Mouse (Mus musculus): ENCODE measurements at regions not wholly inside any gene's neighbourhood (a gene's known extent, or its start where the extent isn't known, plus 50 kb on each side); places are given as distances from the start of the nearest gene placed in this dataset.

DNA sequence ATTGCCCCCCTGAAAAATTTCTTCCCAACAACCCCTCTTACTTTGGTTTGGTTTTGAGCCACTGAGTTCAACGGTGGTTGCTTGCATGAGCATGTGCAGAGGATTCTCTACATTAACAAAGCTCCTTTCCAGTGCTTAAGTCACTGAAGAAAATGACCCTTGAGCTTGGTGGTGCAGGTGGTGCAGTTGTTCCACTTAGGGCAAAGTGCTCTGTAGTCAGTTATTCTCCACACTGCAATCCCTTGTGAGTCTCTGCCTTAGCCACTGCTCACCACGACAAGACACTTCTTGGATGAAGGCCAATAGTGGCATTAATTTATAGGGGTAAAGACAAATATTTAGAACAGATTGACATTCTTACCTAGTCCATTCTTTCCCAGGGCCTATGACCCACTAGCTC, 369.1 kb upstream of the Frg1 start:
- H3K4me3 ChIP-seq (replicated peaks in 1 of 3; ENCODE audit: low read depth in 2 of 3, low read length in 2 of 3, poor library complexity in 1 of 3) = no peak overlapping the region
- no peaks in the 10 kb centered on the region for H3K9me3 ChIP-seq (replicated peaks; ENCODE audit: low read length)
- no peak for DNase-seq (ENCODE audit: extremely low read depth)
- H3K36me3 ChIP-seq (replicated peaks in 1 of 2; ENCODE audit: control insufficient read depth in 1 of 2, insufficient read depth in 1 of 2, low read length in 1 of 2) = no peaks in the 10 kb centered on the region
- H3K9ac ChIP-seq (ENCODE audit: insufficient read depth, low read depth) = no peak overlapping the region
- in situ Hi-C loops (cut with MboI; ENCODE audit: low pct_ligation_motif_present, low pct_unique_long_range_greater_than_20kb, low sequenced_read_pairs) = no loop called here
- TF ChIP-seq ZNF384 (IDR thresholded peaks at IDR 0.05; ENCODE audit: low read depth, low read length) = no peak
- no peak for TF ChIP-seq RCOR1 (conservative IDR thresholded peaks at IDR 0.05; ENCODE audit: low read depth, low read length)
- no peak for TF ChIP-seq CHD1 (IDR thresholded peaks at IDR 0.05; ENCODE audit: low read depth, low read length)
- no peak for TF ChIP-seq MYC (IDR thresholded peaks at IDR 0.05; ENCODE audit: low read depth, low read length)
- no peak for TF ChIP-seq NELFE (IDR thresholded peaks at IDR 0.05; ENCODE audit: low read depth, low read length)
- TF ChIP-seq KAT2A (IDR thresholded peaks at IDR 0.05; ENCODE audit: insufficient replicate concordance, low read length) = no peak
- no peak for TF ChIP-seq CTCF (conservative IDR thresholded peaks at IDR 0.05 in 1 of 2, IDR thresholded peaks at IDR 0.05 in 1 of 2; ENCODE audit: low read depth in 2 of 2, low read length in 2 of 2)
- no peak for TF ChIP-seq EP300 (IDR thresholded peaks at IDR 0.05; ENCODE audit: low read length)
- TF ChIP-seq E2F4 (IDR thresholded peaks at IDR 0.05; ENCODE audit: insufficient replicate concordance, low read depth, low read length) = no peak
- no peak for TF ChIP-seq CHD2 (IDR thresholded peaks at IDR 0.05; ENCODE audit: low read length)
- no peak for TF ChIP-seq GABPA (IDR thresholded peaks at IDR 0.05; ENCODE audit: insufficient replicate concordance, low read depth, low read length)
- TF ChIP-seq ZC3H11A (IDR thresholded peaks at IDR 0.05; ENCODE audit: low read depth, low read length) = no peak
- no peak overlapping the region for H3K27ac ChIP-seq (ENCODE audit: insufficient read depth, low read depth)
- H3K4me2 ChIP-seq (ENCODE audit: insufficient read depth, low read depth, poor library complexity, severe bottlenecking) = no peak overlapping the region
- dilution Hi-C loops (cut with MboI; ENCODE audit: extremely low pct_ligation_motif_present, extremely low pct_unique_long_range_greater_than_20kb, low sequenced_read_pairs) = no loop called here
- no peaks in the 10 kb centered on the region for H3K27me3 ChIP-seq (replicated peaks)
- no peaks in the 10 kb centered on the region for H3K4me1 ChIP-seq (ENCODE audit: control insufficient read depth in 1 of 2, insufficient read depth in 2 of 2)
- H3K79me2 ChIP-seq (replicated peaks; ENCODE audit: control insufficient read depth, extremely low read depth, insufficient read depth, poor library complexity, severe bottlenecking) = no peaks in the 10 kb centered on the region

DNA sequence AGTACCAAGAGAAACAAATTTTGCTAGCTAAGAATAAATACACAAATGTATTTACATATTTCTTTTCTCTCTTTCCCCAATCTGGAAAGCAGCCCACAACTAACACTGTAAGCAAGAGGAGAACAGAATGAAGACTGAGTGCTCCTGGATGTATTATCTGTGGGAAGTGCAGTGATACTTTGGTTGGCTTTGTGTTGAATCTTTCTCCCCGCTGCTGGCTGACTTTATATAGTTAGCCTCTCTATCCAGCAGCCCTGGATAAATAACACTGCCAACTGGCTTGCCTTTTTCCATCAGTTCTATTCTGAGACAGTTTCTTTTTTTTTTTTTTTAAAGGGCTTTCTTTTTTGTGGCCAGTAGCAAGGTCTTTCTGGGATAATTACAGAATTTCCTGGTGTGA, 366.0 kb upstream of the Frg1 start:
- Histone ChIP-seq H3K4me3 (replicated peaks in 1 of 3; ENCODE audit: low read depth in 2 of 3, low read length in 2 of 3, poor library complexity in 1 of 3) (no peak overlapping the region), H3K79me2 (replicated peaks; ENCODE audit: control insufficient read depth, extremely low read depth, insufficient read depth, poor library complexity, severe bottlenecking) (no peaks in the 10 kb centered on the region), H3K27me3 (replicated peaks) (no peaks in the 10 kb centered on the region), H3K4me2 (ENCODE audit: insufficient read depth, low read depth, poor library complexity, severe bottlenecking) (no peak overlapping the region), H3K9me3 (replicated peaks; ENCODE audit: low read length) (no peaks in the 10 kb centered on the region), H3K36me3 (replicated peaks in 1 of 2; ENCODE audit: control insufficient read depth in 1 of 2, insufficient read depth in 1 of 2, low read length in 1 of 2) (no peaks in the 10 kb centered on the region), H3K4me1 (ENCODE audit: control insufficient read depth in 1 of 2, insufficient read depth in 2 of 2) (no peaks in the 10 kb centered on the region), H3K27ac (ENCODE audit: insufficient read depth, low read depth) (no peak overlapping the region), H3K9ac (ENCODE audit: insufficient read depth, low read depth) (no peak overlapping the region)
- dilution Hi-C loops (cut with MboI; ENCODE audit: extremely low pct_ligation_motif_present, extremely low pct_unique_long_range_greater_than_20kb, low sequenced_read_pairs) (no loop called here), in situ Hi-C loops (cut with MboI; ENCODE audit: low pct_ligation_motif_present, low pct_unique_long_range_greater_than_20kb, low sequenced_read_pairs) (no loop called here)
- TF ChIP-seq ETS1 (conservative IDR thresholded peaks at IDR 0.05; ENCODE audit: low read depth, low read length) = no peak
- no peak for TF ChIP-seq USF2 (conservative IDR thresholded peaks at IDR 0.05; ENCODE audit: low read depth, low read length)
- no peak for TF ChIP-seq KAT2A (IDR thresholded peaks at IDR 0.05; ENCODE audit: insufficient replicate concordance, low read length)
- TF ChIP-seq POLR2AphosphoS2 (IDR thresholded peaks at IDR 0.05; ENCODE audit: low read depth, low read length) = no peak
- TF ChIP-seq BHLHE40 (IDR thresholded peaks at IDR 0.05; ENCODE audit: low read depth, low read length) = no peak
- no peak for TF ChIP-seq CHD1 (IDR thresholded peaks at IDR 0.05; ENCODE audit: low read depth, low read length)
- no peak for TF ChIP-seq CHD2 (IDR thresholded peaks at IDR 0.05; ENCODE audit: low read length)
- TF ChIP-seq MYC (IDR thresholded peaks at IDR 0.05; ENCODE audit: low read depth, low read length) = no peak
- no peak for TF ChIP-seq TBP (conservative IDR thresholded peaks at IDR 0.05; ENCODE audit: low read depth, low read length)
- no peak for TF ChIP-seq EP300 (IDR thresholded peaks at IDR 0.05; ENCODE audit: low read length)
- no peak for TF ChIP-seq JUND (conservative IDR thresholded peaks at IDR 0.05; ENCODE audit: low read depth, low read length)
- DNase-seq (ENCODE audit: extremely low read depth) = no peak

Measured in CH12.LX (cell line).